Mouse (Mus musculus): ENCODE results near the gene Tex14.
"Not testable (repeated sequence)": the region's sequence is repeated elsewhere in the genome, so short reads cannot be mapped to it uniquely, and the experiment has no call there.

DNA sequence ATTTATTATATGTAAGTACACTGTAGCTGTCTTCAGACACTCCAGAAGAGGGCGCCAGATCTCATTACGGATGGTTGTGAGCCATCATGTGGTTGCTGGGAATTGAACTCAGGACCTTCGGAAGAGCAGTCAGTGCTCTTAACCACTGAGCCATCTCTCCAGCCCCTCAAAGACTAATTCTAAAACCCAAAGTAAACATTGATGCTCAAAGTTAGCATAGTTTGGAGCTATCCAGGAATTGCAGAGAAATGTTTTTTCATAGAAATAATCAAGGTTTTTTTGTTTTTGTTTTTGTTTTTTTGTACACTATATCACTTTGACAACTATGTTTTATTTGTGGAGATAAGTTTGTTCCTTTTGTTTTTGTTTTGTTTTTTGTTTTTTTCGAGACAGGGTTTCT is 40.7 kb downstream of the Tex14 start:
- not testable (repeated sequence) for TF ChIP-seq CTCF (conservative IDR thresholded peaks at IDR 0.05; ENCODE audit: low read length); POU5F1 (IDR thresholded peaks at IDR 0.05; ENCODE audit: borderline replicate concordance, low read length); NANOG (IDR thresholded peaks at IDR 0.05; ENCODE audit: borderline replicate concordance, low read length)

Measured in E14TG2a.4 (cell line).